Mouse (Mus musculus): ENCODE measurements around the gene Cadm3.

DNA sequence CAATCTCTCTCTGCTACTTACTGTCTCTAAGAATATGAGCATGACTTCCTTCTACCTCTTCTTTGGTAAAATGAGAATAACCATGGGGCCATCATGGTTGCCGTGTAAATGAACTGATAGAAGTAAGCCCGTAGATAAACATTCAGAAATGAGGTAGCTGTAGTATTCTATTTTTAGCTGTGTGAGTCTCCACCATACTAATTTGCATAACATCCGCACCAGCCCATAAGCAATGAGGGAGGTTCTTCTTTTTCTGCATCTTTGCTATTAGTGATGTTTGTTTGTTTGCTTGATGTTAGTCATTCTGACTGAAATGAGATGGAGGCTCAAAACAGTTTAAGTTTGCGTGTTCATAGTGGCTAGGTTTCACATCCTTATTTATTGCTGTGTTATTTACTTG, 44.4 kb upstream of the Cadm3 start:
- TF ChIP-seq POLR2A (IDR thresholded peaks at IDR 0.05; ENCODE audit: low read depth, low read length) (no peak), CTCF (IDR thresholded peaks at IDR 0.05; ENCODE audit: extremely low read depth, insufficient read depth, insufficient read length, insufficient replicate concordance) (no peak)
